Mouse (Mus musculus): Measurements from ENCODE around the gene Sigirr.

DNA sequence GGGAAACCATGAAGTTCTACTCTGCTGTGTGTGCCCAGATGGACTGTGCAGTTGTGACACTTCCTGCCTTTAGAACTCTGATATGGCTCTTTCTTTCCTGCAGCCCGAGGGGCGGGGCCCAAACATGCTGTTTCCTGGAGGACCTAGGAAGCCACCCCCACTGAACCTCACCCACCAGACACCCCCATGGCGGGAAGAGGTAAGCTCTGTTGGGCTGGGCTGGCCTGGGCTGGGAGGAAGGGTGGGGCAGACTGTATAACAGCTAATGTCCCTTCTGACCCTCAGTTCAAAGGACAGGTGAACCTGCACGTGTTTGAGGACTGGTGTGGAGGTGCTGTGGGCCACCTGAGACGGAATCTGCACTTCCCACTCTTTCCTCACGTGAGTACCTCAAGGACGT lies 36.2 kb downstream of the Sigirr start:
- no peak for TF ChIP-seq CTCF (IDR thresholded peaks at IDR 0.05; ENCODE audit: low read depth)
- TF ChIP-seq EP300 (IDR thresholded peaks at IDR 0.05; ENCODE audit: low read depth) = no peak
